Mouse (Mus musculus) neural tube, embryonic 11.5 days (tissue): ENCODE results near the gene Stk25. TPM values are rescaled to one million over a fixed set of nuclear protein-coding genes. Genes with fewer than 3 reads are reported as not detected.

Experiments
- ATAC-seq: fragments of 200-750 bp; cut with Nextera tagmentation; 2 replicates; pipeline ENCODE4 v1.8.0; 2017; ENCODE audit warnings: moderate number of reproducible peaks, mild to moderate bottlenecking, moderate TSS enrichment, moderate library complexity; ENCODE audit not compliant: insufficient read depth, low FRiP score, low TSS enrichment
- DNase-seq: peaks from one replicate; pipeline ENCODE4 v3.0.0-alpha.2; 2015; ENCODE audit warnings: low spot score
- H3K27ac ChIP-seq: fragments of 300-500 bp; sonication (generic); 2 replicates; pipeline ENCODE4 v1.5.1; 2014; ENCODE audit warnings: low read depth, mild to moderate bottlenecking, low read length
- H3K27me3 ChIP-seq: fragments of 300-500 bp; sonication (generic); 2 replicates; pipeline ENCODE4 v1.6.1; 2014; ENCODE audit warnings: mild to moderate bottlenecking, low read length, mixed read lengths; ENCODE audit not compliant: control insufficient read depth, insufficient read depth
- H3K36me3 ChIP-seq: fragments of 300-500 bp; sonication (generic); 2 replicates; pipeline ENCODE4 v1.6.1; 2014; ENCODE audit warnings: mild to moderate bottlenecking, low read length, moderate library complexity, mixed read lengths; ENCODE audit not compliant: control insufficient read depth, insufficient read depth
- H3K4me1 ChIP-seq: fragments of 300-500 bp; sonication (generic); 2 replicates; pipeline ENCODE4 v1.6.1; 2014; ENCODE audit warnings: low read length, mixed read lengths; ENCODE audit not compliant: control insufficient read depth, insufficient read depth
- H3K4me2 ChIP-seq: fragments of 300-500 bp; sonication (generic); 2 replicates; pipeline ENCODE4 v1.6.1; 2014; ENCODE audit warnings: low read depth, mild to moderate bottlenecking, moderate library complexity
- H3K4me3 ChIP-seq: fragments of 300-500 bp; sonication (generic); 2 replicates; pipeline ENCODE4 v1.5.1; 2014; ENCODE audit warnings: low read depth, low read length
- H3K9ac ChIP-seq: fragments of 300-500 bp; sonication (generic); 2 replicates; pipeline ENCODE4 v1.6.1; 2014; ENCODE audit warnings: mild to moderate bottlenecking, low read length
- H3K9me3 ChIP-seq: fragments of 300-500 bp; sonication (generic); 2 replicates; pipeline ENCODE4 v1.6.1; 2016; ENCODE audit warnings: low read length; ENCODE audit not compliant: control insufficient read depth
- WGBS: fragments of 180-500 bp; shearing (Covaris S2); extraction: QIAGEN DNeasy Blood & Tissue Kit; methylation state at CpG from one replicate; pipeline ENCODE4 v1.1.7; 2014; 5-methylcytosine and 5-hydroxymethylcytosine counted together
- polyA plus RNA-seq: library from polyadenylated mRNA; unstranded; fragments of >200 nt; fragmentation: Nextera tagmentation; extraction: Ambion mirVana; gene quantifications from 2 replicates; pipeline ENCODE4 v1.2.1, GENCODE M21; 2014

The Stk25 gene
- polyA plus RNA-seq, 1 experiment from 2014 or later, result 251 TPM

DNA sequence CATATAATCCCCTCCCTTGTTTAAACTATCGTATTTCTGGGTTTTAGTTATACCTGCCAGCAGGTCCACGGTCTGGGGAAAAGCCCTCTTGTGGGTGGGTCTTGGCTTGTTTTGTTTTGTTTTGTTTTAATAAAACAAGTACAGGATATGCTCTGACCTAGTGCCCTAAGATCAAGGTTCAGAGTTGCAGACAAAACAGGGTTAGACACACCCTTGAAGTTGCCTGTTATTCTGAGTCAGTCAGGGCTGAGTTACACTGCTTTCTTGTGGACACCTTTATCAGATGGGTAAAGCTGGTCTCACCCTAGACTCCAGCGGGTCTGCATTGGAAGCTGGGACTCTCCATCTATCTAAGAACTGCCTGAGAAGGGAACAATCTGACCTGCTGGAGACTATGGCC is 35.0 kb upstream of the Stk25 start:
- H3K27ac ChIP-seq, result no peak overlapping the region
- DNase-seq, result no peak
- no peaks in the 10 kb centered on the region for H3K4me1 ChIP-seq
- no peaks in the 10 kb centered on the region for H3K27me3 ChIP-seq
- no peak overlapping the region for H3K9ac ChIP-seq
- WGBS, result 88% methylated on average over 3 of the region's 3 CpGs
- H3K36me3 ChIP-seq, result peaks cover 2% of the 10 kb centered on the region; the same call in 1 of the 2 replicates
- no peak overlapping the region for H3K4me2 ChIP-seq
- ATAC-seq, result no peak
- no peak overlapping the region for H3K4me3 ChIP-seq
- no peaks in the 10 kb centered on the region for H3K9me3 ChIP-seq

GRCm38 (mm10) chr1:93692773-93693172 is 34.3 kb upstream of the Stk25 start:
- Histone ChIP-seq H3K36me3 (peaks cover 2% of the 10 kb centered on the region; the same call in 1 of the 2 replicates), H3K4me2 (no peak overlapping the region), H3K4me3 (no peak overlapping the region), H3K9me3 (no peaks in the 10 kb centered on the region), H3K27ac (no peak overlapping the region), H3K9ac (no peak overlapping the region), H3K27me3 (no peaks in the 10 kb centered on the region), H3K4me1 (no peaks in the 10 kb centered on the region)
- ATAC-seq (no peak), DNase-seq (no peak)
- 96% methylated on average over 9 of the region's 9 CpGs for WGBS

DNA sequence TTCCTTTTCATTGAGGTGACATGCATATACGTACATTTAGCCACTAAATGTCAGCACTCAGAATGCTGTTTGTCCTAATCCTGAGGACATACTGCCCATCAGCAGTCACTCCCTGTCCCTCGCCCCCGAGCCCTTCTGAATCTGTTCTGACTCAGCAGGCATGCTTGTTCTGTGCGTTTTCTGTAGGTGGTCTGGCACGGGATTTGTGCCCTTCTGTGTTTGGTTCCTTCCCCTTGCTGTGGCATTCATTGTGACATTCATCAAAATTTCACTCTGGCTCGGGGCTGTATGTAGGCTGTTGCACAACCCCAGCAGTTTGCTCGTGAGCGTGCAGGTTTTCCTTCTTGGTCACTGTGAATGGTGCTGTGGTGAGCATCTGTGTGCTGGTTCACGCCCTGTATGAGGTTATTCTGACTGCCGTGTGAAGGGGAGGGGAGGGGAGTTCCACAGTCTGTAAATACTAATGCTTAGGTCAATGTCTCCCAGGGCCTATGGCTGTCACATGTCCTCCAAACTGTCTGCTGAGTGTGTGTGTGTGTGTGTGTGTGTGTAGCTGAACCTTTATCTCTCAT is 33.4 kb upstream of the Stk25 start:
- Histone ChIP-seq H3K27ac (no peak overlapping the region), H3K4me1 (no peaks in the 10 kb centered on the region), H3K4me3 (no peak overlapping the region), H3K4me2 (no peak overlapping the region), H3K27me3 (no peaks in the 10 kb centered on the region), H3K9me3 (no peaks in the 10 kb centered on the region), H3K36me3 (peaks cover 2% of the 10 kb centered on the region; the same call in 1 of the 2 replicates), H3K9ac (no peak overlapping the region)
- ATAC-seq, result no peak
- no peak for DNase-seq
- WGBS, result 86% methylated on average over 10 of the region's 10 CpGs

DNA sequence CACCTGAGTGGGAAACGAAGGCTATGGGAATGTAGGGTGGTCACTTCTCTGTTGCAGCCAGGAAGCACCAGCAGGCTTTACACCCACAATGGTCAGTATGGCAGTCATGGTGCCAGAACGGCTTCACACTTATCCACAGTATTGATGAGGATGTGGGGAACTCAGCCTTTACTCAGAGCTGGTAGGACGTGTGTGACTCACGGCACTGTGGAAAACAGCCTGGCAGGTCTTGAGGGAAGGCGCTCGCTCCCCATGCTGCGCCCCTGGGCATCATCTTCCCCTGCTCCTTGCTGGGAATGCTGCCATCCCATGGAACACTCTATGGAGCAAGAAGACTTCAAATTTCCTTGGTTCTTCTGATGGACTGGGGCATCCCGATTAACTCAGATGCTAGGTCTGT is 32.6 kb upstream of the Stk25 start:
- ATAC-seq (no peak), DNase-seq (no peak)
- H3K9me3 ChIP-seq, result no peaks in the 10 kb centered on the region
- no peak overlapping the region for H3K9ac ChIP-seq
- peaks cover 2% of the 10 kb centered on the region; the same call in 1 of the 2 replicates for H3K36me3 ChIP-seq
- no peak overlapping the region for H3K27ac ChIP-seq
- no peak overlapping the region for H3K4me2 ChIP-seq
- 94% methylated on average over 8 of the region's 8 CpGs for WGBS
- no peak overlapping the region for H3K4me3 ChIP-seq
- H3K4me1 ChIP-seq, result peaks cover 4% of the 10 kb centered on the region
- H3K27me3 ChIP-seq, result 0 out of 2 replicates have a peak, but pooled peaks cover 3% of the 10 kb centered on the region

GRCm38 (mm10) chr1:93689901-93690496 is 31.5 kb upstream of the Stk25 start:
- no peak overlapping the region for H3K9ac ChIP-seq
- no peak overlapping the region for H3K4me3 ChIP-seq
- H3K27me3 ChIP-seq, result 0 out of 2 replicates have a peak, but pooled peaks cover 4% of the 10 kb centered on the region
- no peaks in the 10 kb centered on the region for H3K9me3 ChIP-seq
- H3K36me3 ChIP-seq, result no peaks in the 10 kb centered on the region
- H3K4me2 ChIP-seq, result no peak overlapping the region
- no peak for DNase-seq
- peaks cover 7% of the 10 kb centered on the region for H3K4me1 ChIP-seq
- no peak for ATAC-seq
- H3K27ac ChIP-seq, result no peak overlapping the region
- WGBS, result 89% methylated on average over 7 of the region's 7 CpGs

GRCm38 (mm10) chr1:93688154-93688553 is 29.7 kb upstream of the Stk25 start:
- Histone ChIP-seq H3K4me1 (peaks cover 7% of the 10 kb centered on the region), H3K36me3 (no peaks in the 10 kb centered on the region), H3K4me2 (no peak overlapping the region), H3K27ac (no peak overlapping the region), H3K27me3 (0 out of 2 replicates have a peak, but pooled peaks cover 5% of the 10 kb centered on the region), H3K4me3 (no peak overlapping the region), H3K9ac (no peak overlapping the region), H3K9me3 (no peaks in the 10 kb centered on the region)
- 90% methylated on average over 8 of the region's 8 CpGs for WGBS
- ATAC-seq (no peak), DNase-seq (no peak)

GRCm38 (mm10) chr1:93686961-93687320 is 28.5 kb upstream of the Stk25 start:
- 32% methylated on average over 3 of the region's 3 CpGs for WGBS
- no peak for ATAC-seq
- no peak for DNase-seq
- Histone ChIP-seq H3K4me1 (peaks cover 7% of the 10 kb centered on the region), H3K9ac (peak overlapping the region; percentile 76), H3K4me3 (peak overlapping the region; percentile 54), H3K36me3 (no peaks in the 10 kb centered on the region), H3K27me3 (0 out of 2 replicates have a peak, but pooled peaks cover 5% of the 10 kb centered on the region), H3K9me3 (no peaks in the 10 kb centered on the region), H3K27ac (no peak overlapping the region), H3K4me2 (peak overlapping the region; percentile 80)

- peak overlapping the region; percentile 54 for H3K4me3 ChIP-seq
- 0 out of 2 replicates have a peak, but pooled peaks cover 5% of the 10 kb centered on the region for H3K27me3 ChIP-seq
- H3K9ac ChIP-seq, result peak overlapping the region; percentile 76
- ATAC-seq, result peak; percentile 86
- DNase-seq, result peak; percentile 83
- no peaks in the 10 kb centered on the region for H3K36me3 ChIP-seq
- H3K27ac ChIP-seq, result 0 out of 2 replicates have a peak overlapping the region, but pooled peaks have one; percentile 14
- H3K9me3 ChIP-seq, result no peaks in the 10 kb centered on the region
- peaks cover 7% of the 10 kb centered on the region for H3K4me1 ChIP-seq
- 2% methylated on average over 50 of the region's 51 CpGs for WGBS
- peak overlapping the region; percentile 80 for H3K4me2 ChIP-seq
These were observed 27.9 kb upstream of the Stk25 start for GRCm38 (mm10) chr1:93686245-93686960.
